Mouse (Mus musculus) cerebellum, postnatal 36 days (tissue): ENCODE measurements around the gene Syne2.
A peak's percentile ranks its signal among the peaks of the same experiment; 100 is the strongest.

Experiments
- DNase-seq, 2 experiments: peaks; one replicate each; pipeline ENCODE4 v3.0.0; 2021 to 2022; ENCODE audit warnings: mixed read lengths in 2 of 2

Syne2 gene

GRCm38 (mm10) chr12:76051879-76052278, 233.9 kb downstream of the Syne2 start:
- DNase-seq: no peak

DNA sequence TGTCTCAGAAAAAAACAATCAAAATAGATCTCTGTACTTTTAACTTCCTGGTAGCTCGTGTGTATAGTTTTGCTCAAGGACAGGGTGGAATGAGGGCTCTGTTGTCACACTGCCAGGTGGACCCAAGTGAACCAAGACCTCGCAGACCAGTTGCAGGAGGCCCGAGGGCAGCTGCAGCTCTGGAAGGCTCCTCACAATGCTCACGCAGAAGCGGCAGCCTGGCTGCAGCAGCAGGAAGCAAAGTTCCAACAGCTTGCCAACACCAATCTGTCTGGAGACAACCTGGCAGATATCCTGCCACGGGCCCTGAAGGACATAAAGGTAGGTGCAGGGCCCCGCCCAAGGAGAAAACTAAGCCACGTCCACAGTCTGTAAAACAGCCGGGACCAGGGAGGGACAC, 236.7 kb downstream of the Syne2 start:
- DNase-seq: no peak

DNA sequence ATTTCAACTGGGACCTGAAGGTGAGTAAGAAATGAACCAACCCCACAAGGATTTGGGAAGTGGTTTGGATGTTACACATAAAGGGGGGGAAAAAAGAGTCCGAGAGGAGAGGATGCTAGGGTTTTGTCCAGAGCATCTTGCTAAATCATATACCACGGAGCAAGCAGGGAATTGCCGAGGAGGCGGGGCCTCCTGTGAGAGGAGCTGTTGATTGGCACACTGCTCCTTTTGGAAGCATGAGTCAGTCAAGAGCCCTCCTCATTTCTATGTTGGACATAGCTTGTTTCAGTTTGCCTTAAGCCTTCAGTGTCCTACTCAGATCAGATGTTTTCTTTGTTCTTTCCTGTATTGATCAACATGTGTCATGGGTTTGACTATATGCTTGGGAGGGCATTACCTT, 245.1 kb downstream of the Syne2 start:
- DNase-seq: no peak

GRCm38 (mm10) chr12:76070386-76070785, 252.5 kb downstream of the Syne2 start:
- DNase-seq: no peak

GRCm38 (mm10) chr12:76071935-76072849, 254.3 kb downstream of the Syne2 start:
- DNase-seq: no peak

GRCm38 (mm10) chr12:76073066-76073826, 255.3 kb downstream of the Syne2 start:
- DNase-seq: no peak

GRCm38 (mm10) chr12:76073981-76074380, 256.0 kb downstream of the Syne2 start:
- no peak for DNase-seq

GRCm38 (mm10) chr12:76080876-76081556, 263.1 kb downstream of the Syne2 start:
- DNase-seq: no peak

- peak; percentile 88 to 89 for DNase-seq
Measured at GRCm38 (mm10) chr12:76081557-76082211, 263.8 kb downstream of the Syne2 start.

GRCm38 (mm10) chr12:76085066-76085465, 267.1 kb downstream of the Syne2 start:
- DNase-seq: no peak

DNA sequence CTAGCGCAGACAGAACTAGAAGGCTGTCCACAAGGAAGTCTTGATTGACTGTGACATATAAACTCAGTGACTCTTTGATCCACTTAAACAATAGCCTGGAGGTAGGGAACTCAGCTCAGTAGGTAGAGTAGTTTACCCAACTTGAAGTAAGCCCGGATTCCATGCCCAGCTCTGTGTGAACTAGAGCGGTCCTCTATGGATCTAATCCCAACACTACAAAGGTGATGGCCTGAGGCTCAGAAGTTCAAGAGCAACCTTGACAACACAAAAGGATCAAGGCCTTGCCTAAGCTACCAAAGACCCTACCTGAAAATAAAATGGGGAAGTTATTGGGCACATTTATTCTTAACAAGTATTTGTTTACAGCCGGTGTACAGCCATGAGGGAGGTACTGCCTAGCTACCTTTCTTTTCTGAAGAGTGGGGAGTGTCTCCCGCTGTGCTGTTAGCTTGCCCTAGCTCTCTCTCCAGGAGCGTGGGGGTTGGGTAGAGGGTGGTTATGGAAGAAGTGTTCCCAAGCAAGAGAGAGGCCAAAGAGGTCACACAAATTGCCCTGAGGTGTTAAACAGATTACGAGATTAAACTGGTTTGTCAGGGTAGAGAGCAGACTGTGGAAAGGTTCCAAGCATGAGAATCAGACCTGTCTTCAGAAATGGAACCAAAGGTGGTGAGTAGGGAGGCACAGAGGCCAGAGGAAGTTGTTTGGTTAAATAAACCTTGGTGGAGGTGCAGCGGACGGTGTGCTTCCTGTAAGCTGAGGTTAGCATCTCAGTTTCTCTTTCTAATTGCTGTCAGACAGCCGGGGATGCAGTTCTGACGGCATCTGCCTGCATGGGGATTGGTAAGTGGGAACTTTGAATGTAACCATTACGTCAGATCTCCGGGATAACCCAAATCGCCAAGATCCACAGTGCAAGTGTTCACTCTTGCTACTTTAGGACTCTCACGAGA, 268.3 kb downstream of the Syne2 start:
- DNase-seq: no peak

DNA sequence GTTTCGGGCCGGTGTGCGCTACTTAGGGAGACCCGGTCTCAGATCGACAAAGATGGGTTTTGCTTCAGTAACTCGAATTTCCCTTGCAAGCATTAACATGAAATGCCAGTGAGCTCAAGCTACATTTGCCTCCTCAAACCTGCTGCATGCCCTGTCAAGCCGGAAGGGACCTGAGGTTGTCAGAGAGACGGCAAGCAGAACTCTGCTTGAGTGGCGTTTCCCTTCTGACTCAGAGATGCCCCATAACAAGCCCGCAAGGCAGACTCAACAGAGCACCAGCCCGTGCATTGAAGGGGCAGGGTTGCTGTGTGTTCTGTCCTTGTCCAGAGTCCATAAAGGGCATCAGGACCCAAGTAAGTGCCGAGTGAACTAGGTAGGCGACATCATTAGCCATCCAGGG, 269.1 kb downstream of the Syne2 start:
- no peak for DNase-seq

DNA sequence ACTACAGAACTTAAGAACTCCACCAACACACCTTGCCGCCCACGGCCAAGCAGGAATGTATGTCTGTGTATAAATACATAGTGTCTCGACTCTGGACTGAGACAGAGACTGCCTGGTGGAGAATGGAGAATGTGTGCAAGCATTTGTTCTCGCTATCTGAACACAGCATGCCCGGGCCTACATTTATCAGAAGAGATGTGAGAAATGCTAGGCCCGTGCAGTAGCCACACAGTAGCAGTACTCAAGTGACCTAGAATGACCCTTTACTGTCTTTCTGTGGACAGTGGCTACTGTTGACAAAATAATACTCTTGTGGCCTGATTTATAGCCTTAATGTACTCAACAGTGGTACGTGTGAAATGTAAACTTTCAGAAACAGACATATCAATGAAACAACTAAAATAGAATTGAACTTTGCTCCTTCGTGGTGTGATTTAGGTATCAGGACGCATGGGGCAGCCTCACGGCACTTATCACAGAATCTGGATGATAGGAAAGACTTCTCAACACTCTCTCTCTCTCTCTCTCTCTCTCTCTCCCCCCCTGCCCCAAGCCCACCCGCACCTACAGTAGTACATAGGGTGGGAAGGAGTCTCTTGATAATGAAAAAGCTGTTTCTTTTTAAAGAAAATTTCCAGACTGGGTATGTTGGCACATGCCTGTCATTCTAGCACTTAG, 275.0 kb downstream of the Syne2 start:
- DNase-seq: no peak

DNA sequence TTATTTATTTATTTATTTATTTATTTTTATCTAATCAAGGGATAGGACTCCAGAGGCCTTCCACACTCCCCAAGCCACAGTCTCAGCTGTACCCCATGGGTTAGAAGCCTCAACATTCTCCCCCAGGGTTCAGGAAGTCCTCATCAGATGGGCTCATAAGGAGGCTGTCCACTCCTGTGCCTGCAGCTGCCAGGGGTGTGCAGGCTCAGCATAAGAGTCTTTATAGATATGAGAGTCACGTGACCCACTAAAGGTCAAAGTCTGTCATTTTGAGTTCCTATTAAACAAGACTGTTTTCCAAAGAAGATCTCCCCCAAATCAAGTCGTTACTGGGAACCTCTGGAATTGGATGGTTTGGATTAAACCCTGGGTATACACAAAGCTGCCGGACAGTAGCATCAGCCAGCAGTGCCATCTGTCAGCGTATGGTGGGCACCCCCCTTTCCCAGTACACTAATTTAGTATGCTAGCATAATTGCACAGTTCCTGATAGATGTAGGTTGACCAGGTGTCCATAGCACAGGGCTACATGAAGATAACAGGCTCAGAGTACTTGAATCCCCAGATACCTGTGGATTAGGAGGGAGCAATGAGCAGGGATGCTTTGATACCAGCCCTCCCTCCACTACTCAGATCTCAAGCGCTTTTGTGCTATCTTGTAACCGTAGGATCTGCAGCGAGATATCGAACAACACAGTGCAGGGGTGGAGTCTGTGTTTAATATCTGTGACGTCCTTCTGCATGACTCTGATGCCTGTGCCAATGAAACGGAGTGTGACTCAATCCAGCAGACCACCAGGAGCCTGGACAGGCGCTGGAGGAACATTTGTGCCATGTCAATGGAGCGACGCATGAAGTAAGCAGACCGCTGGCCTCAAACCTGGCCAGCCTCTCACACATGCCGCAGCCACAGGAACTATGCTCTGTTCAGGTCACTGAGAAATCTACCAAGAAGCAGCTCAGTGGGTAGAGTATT, 276.0 kb downstream of the Syne2 start:
- no peak for DNase-seq

DNA sequence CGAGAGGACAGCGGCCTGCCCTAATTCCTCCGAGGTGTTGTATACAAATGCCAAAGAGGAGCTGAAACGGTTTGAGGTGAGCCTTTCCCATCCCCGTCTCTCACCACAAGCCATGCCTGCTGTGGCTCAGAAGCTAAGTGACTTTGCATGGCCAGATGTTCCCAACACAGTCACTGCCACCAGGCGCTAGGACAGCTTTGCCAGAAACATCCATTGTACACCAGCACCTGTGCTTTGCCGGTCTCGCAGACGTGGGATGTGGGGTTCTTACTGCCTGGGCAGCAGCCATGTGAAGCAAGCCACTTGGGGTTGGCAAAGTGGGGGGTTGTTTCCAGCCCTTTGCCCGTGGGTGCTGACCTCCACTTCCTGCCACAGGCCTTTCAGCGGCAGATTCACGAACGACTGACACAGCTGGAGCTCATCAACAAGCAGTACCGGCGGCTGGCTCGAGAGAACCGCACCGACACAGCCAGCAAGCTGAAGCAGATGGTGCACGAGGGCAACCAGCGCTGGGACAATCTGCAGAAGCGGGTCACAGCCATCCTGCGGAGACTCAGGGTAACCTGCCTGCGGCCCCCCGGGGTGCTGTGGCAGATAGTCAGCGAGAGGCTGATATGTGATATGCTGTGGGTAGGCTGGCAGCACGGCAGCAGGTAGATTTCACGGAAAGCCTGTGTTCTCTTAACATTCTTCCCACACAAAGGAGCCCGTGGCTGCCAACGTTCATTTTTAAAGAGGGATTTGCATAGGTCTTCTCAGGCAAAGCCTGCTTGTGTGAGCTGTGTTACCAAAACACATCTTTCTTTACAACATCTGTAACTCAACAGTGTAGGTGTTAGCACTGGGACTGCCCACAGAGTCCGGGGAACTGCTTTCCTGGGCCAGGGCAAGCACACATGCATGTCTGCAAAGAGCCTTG, 277.4 kb downstream of the Syne2 start:
- no peak for DNase-seq

DNA sequence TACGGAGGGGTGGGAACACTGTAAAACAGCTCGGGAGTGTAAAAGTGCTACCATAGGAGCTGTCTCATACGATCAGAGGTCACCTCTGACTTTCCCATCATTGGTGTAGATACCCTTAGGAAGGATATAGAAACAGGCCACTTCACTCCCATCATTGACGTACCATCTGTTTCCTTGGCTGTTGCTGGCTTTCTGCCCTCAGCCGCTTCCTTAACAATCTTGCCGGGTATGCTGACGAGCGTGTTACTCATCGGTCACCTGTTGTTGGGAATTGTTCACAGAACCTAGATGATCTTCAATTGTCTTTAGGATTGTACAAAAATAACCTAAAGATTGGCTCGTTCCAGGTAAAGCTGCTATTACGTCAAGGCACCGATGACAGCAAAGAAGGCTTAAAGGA, 284.7 kb downstream of the Syne2 start:
- peak; percentile 77 to 80 for DNase-seq

DNA sequence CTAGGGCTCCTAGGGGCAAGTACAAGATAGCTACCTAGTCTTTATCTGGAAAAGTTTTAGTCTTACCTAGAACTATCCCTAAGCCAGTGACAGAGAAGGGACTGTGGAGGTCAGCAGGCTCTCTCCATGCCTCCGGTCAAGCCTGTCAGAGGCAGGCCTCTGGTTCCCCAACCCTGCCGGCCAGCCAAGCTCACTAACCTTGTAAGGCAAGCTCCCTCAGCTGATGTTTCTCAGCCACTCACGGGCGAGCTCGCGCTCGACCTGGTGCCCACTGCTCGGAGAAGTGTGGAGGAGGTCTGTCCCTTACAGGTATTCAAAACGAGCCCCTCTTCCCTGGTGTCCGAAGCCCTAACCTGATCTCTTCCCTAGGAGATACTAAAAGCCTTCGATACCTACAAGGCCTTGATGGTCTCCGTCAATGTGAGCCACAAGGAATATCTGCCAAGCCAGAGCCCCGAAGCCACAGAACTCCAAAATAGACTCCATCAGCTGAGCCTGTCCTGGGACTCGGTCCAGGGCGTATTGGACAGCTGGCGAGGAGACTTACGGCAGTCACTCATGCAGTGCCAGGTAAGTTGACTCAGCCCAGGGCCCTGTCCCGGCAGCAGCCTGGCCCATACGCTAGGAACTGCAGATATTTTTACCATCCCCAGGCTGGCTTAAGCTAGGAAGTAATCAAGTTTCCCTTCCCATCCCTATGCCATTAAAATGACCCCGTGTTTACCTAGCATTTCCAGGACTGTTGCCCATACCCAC, 286.8 kb downstream of the Syne2 start:
- peak; percentile 57 for DNase-seq
